Mouse (Mus musculus) hindbrain, postnatal 0 days (tissue): ENCODE results near the gene Ddr1. TPM values are rescaled to one million over a fixed set of nuclear protein-coding genes. Genes with fewer than 3 reads are reported as not detected.

Experiments used
- ATAC-seq: fragments of 200-750 bp; cut with Nextera tagmentation; 2 replicates; pipeline ENCODE4 v1.8.0; 2017; ENCODE audit warnings: mild to moderate bottlenecking, moderate TSS enrichment, moderate library complexity
- DNase-seq: peaks from one replicate; pipeline ENCODE4 v3.0.0-alpha.2; 2015; ENCODE audit warnings: low spot score
- H3K27ac ChIP-seq: fragments of 300-500 bp; sonication (generic); 2 replicates; pipeline ENCODE4 v1.5.1; 2014; ENCODE audit warnings: mild to moderate bottlenecking
- H3K27me3 ChIP-seq: fragments of 300-500 bp; sonication (generic); 2 replicates; pipeline ENCODE4 v1.6.1; 2014; ENCODE audit warnings: low read length, mixed read lengths; ENCODE audit not compliant: insufficient read depth
- H3K36me3 ChIP-seq: fragments of 300-500 bp; sonication (generic); 2 replicates; pipeline ENCODE4 v1.6.1; 2014; ENCODE audit warnings: low read length, mixed read lengths; ENCODE audit not compliant: insufficient read depth
- H3K4me1 ChIP-seq: fragments of 300-500 bp; sonication (generic); 2 replicates; pipeline ENCODE4 v1.6.1; 2014; ENCODE audit warnings: antibody characterized with exemption, low read length, mixed read lengths; ENCODE audit not compliant: insufficient read depth
- H3K4me2 ChIP-seq: fragments of 300-500 bp; sonication (generic); 2 replicates; pipeline ENCODE4 v1.6.1; 2014; ENCODE audit warnings: low read depth, mild to moderate bottlenecking, low read length, moderate library complexity, mixed read lengths
- H3K4me3 ChIP-seq: fragments of 300-500 bp; sonication (generic); 2 replicates; pipeline ENCODE4 v1.5.1; 2014; ENCODE audit warnings: low read length
- H3K9ac ChIP-seq: fragments of 300-500 bp; sonication (generic); replicated peaks from 2 replicates; pipeline ENCODE4 v1.6.1; 2014; ENCODE audit warnings: mild to moderate bottlenecking, low read length, moderate library complexity, mixed read lengths
- H3K9me3 ChIP-seq: fragments of 300-500 bp; sonication (generic); 2 replicates; pipeline ENCODE4 v1.6.1; 2016; ENCODE audit warnings: low read length, mixed read lengths
- CTCF ChIP-seq: IDR thresholded peaks from 2 replicates; pipeline ENCODE4 v1.5.1; 2016; ENCODE audit warnings: antibody characterized with exemption, control low read depth, low read depth
- WGBS: fragments of 180-500 bp; shearing (Covaris S2); extraction: QIAGEN DNeasy Blood & Tissue Kit; methylation state at CpG from one replicate; pipeline ENCODE4 v1.1.7; 2014; 5-methylcytosine and 5-hydroxymethylcytosine counted together
- polyA plus RNA-seq: library from polyadenylated mRNA; unstranded; fragments of >200 nt; fragmentation: Nextera tagmentation; extraction: Ambion mirVana; gene quantifications from 2 replicates; pipeline ENCODE4 v1.2.1, GENCODE M21; 2015
- total RNA-seq: library from RNA; depleted of rRNA; stranded (reverse); fragments of >200 nt; gene quantifications from 2 replicates; pipeline ENCODE4 v1.2.3, GENCODE M21; 2014; rRNA removed

The Ddr1 gene
- total RNA-seq (108 and 139 TPM in 2 replicates), polyA plus RNA-seq (63.3 and 66.3 TPM in 2 replicates)

DNA sequence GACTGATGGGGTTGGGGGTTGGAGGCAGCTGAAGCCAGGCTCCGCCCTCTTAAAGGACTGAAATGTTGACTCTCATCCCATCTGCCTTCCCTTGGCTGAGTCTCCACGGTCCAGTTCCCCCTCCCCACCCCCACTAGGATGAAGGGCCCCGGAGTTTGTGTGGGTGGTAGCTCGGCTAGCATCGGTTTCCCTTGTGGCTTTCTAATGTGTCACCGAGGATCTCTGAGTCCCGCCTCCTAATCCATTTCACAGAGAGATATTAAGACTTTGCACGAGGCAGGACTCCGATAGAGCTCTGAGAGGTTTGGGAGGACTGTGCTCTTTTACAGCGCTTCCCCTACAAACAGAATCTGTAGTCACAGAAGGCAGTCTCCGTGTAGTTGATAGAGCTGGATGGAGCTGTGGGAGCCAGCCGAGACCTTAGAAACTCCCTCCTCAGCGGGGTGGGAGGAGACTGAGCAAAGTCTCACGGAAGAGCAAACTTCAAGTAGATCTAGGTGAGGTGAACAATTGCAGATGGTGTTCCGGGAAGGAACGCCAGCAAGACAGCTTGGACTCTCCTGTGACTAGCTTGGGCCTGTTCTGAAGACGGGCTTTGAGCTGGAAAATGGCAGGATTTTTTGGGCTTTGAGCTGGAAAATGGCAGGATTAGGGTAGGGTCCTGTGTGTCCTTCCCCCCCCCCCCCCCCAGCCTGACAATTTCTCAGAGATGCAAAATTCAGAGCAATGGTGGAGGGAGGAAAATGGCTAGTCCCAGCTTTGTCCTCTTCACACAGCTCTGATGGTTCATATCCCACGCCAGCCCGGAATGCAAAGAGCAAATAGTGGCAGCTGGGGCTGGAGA, at the start of gene Ddr1:
Ddr1 (minus strand) TSS at position 1 of the 844 bp plus-strand sequence.
- peak within 1 kb of the TSS; percentile 98 for H3K27ac ChIP-seq
- DNase-seq (peak; percentile 91), ATAC-seq (peak; percentile 62)
- no peaks in the 10 kb centered on the region for H3K36me3 ChIP-seq
- no peak for TF ChIP-seq CTCF
- H3K9me3 ChIP-seq: no peaks in the 10 kb centered on the region
- H3K4me1 ChIP-seq: peaks cover 12% of the 10 kb centered on the region; the same call in 1 of the 2 replicates
- peak within 1 kb of the TSS; percentile 88 for H3K9ac ChIP-seq
- no peaks in the 10 kb centered on the region for H3K27me3 ChIP-seq
- peak within 1 kb of the TSS; percentile 46 for H3K4me3 ChIP-seq
- peak within 1 kb of the TSS; percentile 60 for H3K4me2 ChIP-seq
- WGBS: 5% methylated on average over 19 of the region's 19 CpGs

GRCm38 (mm10) chr17:35753668-35754067, 49.2 kb upstream of the Ddr1 start:
- no peaks in the 10 kb centered on the region; the same call in 1 of the 2 replicates for H3K4me1 ChIP-seq
- no peaks in the 10 kb centered on the region for H3K27me3 ChIP-seq
- 98% methylated on average over 7 of the region's 7 CpGs for WGBS
- TF ChIP-seq CTCF: no peak
- no peak overlapping the region for H3K4me3 ChIP-seq
- ATAC-seq (no peak), DNase-seq (no peak)
- H3K9ac ChIP-seq: no peak overlapping the region
- H3K4me2 ChIP-seq: no peak overlapping the region
- H3K27ac ChIP-seq: no peak overlapping the region
- H3K9me3 ChIP-seq: no peaks in the 10 kb centered on the region
- H3K36me3 ChIP-seq: no peaks in the 10 kb centered on the region

DNA sequence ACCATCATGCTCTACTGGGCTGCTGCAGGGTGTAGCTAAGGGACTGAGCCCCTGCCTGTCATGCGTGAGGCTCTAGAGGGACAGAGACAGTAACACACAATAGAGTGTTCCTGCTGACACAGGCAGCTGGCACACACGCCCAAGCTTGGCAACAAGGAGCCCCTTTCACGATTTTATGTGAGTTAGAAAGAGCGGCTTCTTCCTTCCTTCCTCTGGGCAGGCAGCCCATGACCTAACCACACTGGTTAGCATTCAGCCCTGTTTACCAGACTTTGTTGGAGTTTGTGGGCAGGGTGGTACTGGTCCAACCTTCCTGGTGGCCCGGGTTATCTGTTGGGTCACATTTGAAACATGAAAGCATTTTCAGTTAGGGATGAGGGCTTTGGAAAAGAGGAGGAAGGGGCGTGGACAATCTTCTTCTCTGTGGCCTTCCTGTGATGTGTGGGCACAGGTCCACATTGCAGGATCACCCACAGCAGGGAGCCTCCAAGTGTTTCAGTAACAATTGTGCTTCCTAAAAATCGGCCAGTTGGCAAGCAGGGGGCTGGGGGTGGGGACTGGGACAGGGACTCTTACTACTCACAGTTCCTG, 47.9 kb upstream of the Ddr1 start:
- H3K27ac ChIP-seq: peak overlapping the region; percentile 59
- H3K9me3 ChIP-seq: no peaks in the 10 kb centered on the region
- peak; percentile 82 for DNase-seq
- H3K4me2 ChIP-seq: 0 out of 2 replicates have a peak overlapping the region, but pooled peaks have one; percentile 14
- TF ChIP-seq CTCF: no peak
- no peaks in the 10 kb centered on the region for H3K27me3 ChIP-seq
- H3K4me1 ChIP-seq: no peaks in the 10 kb centered on the region; the same call in 1 of the 2 replicates
- H3K9ac ChIP-seq: no peak overlapping the region
- ATAC-seq: peak; percentile 96
- WGBS: 15% methylated on average over 7 of the region's 7 CpGs
- no peaks in the 10 kb centered on the region for H3K36me3 ChIP-seq
- no peak overlapping the region for H3K4me3 ChIP-seq

DNA sequence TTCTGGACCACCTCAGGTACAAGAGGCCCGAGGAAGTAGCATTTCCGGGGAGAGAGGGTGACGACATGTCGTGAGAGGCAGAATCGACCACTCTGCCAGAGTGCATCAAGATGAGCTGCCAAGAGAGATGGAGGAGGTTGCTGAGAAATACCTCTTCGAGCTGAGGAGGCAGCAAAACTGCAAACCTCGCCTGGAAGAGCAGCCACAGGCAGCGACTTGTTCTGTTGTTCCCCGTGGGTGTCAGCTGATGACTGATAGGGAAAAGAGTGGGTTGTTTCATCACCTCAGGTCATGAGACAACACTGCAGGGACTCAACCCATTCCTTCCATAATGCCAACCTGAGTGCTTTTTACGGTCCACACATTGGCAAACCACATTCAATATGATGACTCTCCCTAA, 45.3 kb upstream of the Ddr1 start:
- ATAC-seq (no peak), DNase-seq (no peak)
- Histone ChIP-seq H3K9ac (no peak overlapping the region), H3K36me3 (no peaks in the 10 kb centered on the region), H3K4me3 (no peak overlapping the region), H3K4me1 (no peaks in the 10 kb centered on the region; the same call in 1 of the 2 replicates), H3K27me3 (no peaks in the 10 kb centered on the region), H3K4me2 (no peak overlapping the region), H3K9me3 (no peaks in the 10 kb centered on the region), H3K27ac (no peak overlapping the region)
- no peak for TF ChIP-seq CTCF
- WGBS: 79% methylated on average over 10 of the region's 10 CpGs

- H3K9me3 ChIP-seq: no peaks in the 10 kb centered on the region
- H3K27ac ChIP-seq: no peak overlapping the region
- H3K4me1 ChIP-seq: no peaks in the 10 kb centered on the region
- H3K36me3 ChIP-seq: no peaks in the 10 kb centered on the region
- ATAC-seq: no peak
- no peak for DNase-seq
- H3K27me3 ChIP-seq: no peaks in the 10 kb centered on the region
- 97% methylated on average over 2 of the region's 2 CpGs for WGBS
- H3K4me3 ChIP-seq: no peak overlapping the region
- H3K4me2 ChIP-seq: no peak overlapping the region
- TF ChIP-seq CTCF: no peak
- no peak overlapping the region for H3K9ac ChIP-seq
These were observed 39.9 kb upstream of the Ddr1 start for GRCm38 (mm10) chr17:35744361-35744760.

DNA sequence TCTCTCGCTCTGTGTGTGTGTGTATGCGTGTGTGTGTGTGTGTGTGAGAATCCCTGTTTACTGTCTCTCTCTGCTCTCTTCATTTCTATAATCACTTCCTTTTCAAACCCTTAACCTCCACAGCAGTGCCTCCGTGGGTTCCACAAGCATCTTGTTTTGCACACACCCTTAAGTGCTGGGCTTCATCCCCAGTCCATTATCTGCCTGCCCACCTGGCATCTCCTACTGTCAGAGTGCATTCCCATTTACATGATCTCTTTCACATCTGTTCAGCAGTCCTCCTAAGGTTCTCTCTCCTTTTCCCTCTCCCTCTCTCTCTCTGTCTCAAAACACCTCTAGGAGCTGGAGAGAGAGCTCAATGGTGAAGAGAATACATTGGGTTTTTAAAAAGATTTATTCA, 38.5 kb upstream of the Ddr1 start:
- WGBS: 72% methylated on average over 3 of the region's 3 CpGs
- H3K4me3 ChIP-seq: no peak overlapping the region
- no peak overlapping the region for H3K27ac ChIP-seq
- no peak overlapping the region for H3K9ac ChIP-seq
- H3K4me1 ChIP-seq: no peaks in the 10 kb centered on the region
- H3K9me3 ChIP-seq: no peaks in the 10 kb centered on the region
- H3K27me3 ChIP-seq: no peaks in the 10 kb centered on the region
- H3K4me2 ChIP-seq: no peak overlapping the region
- ATAC-seq: no peak
- no peaks in the 10 kb centered on the region for H3K36me3 ChIP-seq
- TF ChIP-seq CTCF: no peak
- DNase-seq: no peak
